Mouse (Mus musculus): ENCODE results near the gene Col4a1. TPM values are rescaled to one million over a fixed set of nuclear protein-coding genes. Genes with fewer than 3 reads are reported as not detected.

Col4a1 gene
- 100 TPM for polyA plus RNA-seq (2014; fragmentation: Illumina TruSeq; extraction: RNeasy Lipid Tissue Mini Kit (QIAGEN cat#74804); ENCODE audit: insufficient read depth, low read depth, low replicate concordance)

DNA sequence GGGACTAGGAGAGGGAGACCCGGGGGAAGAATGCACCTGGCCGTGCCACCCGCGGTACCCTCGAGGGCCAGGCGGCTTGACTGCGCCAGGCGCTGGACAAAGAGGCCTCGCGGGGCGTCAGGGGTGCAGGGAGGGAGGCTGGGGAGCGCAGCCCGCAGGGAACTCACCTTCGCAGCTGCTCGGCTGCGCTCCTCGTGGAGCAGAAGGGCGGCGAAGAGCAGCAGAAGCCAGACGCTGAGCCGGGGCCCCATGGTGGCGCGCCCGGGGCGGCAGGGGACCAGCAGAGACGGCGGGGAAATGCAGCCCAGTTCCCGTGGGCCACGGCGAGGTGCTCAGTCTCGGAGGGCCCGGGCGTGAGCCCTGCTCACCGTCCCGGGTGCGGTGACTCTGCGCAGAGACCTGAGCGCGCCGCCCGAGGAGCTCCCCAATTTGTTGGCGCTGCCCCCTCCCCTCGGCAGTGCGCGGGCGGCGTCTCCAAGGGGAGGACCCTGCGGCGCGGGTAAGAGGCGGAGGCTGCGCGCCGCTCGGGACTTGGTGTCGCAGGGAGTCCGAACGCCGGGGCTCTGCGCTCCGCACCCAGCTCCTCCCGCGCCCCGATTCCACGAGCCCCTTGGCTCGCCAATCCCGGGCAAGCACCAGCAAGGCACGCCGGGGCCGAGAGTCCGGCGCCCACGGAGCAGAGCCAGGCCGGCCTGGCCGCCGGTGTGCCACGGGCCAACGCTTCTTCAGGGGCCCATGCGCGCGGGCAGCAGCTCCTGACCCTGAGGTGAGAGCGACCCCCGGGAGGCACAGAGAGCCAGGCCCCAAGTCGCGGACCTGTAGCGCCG, at the start of gene Col4a1, which contains the start of gene Col4a2:
Col4a1 (minus strand) TSS at position 478 of the 827 bp plus-strand sequence.
Col4a2 (plus strand) TSS at position 457 of the 827 bp plus-strand sequence.

Other genes starting within 250 kb of the Col4a1 start
- gene Col4a2, start within 50 bp of the Col4a1 start, polyA plus RNA-seq (2014; fragmentation: Illumina TruSeq; extraction: RNeasy Lipid Tissue Mini Kit (QIAGEN cat#74804); ENCODE audit: insufficient read depth, low read depth, low replicate concordance) = 67.9 TPM
- 11.5 TPM for gene Rab20, start 165.9 kb upstream of the Col4a1 start, polyA plus RNA-seq (2014; fragmentation: Illumina TruSeq; extraction: RNeasy Lipid Tissue Mini Kit (QIAGEN cat#74804); ENCODE audit: insufficient read depth, low read depth, low replicate concordance)
- gene Naxd, start 184.7 kb upstream of the Col4a1 start, polyA plus RNA-seq (2014; fragmentation: Illumina TruSeq; extraction: RNeasy Lipid Tissue Mini Kit (QIAGEN cat#74804); ENCODE audit: insufficient read depth, low read depth, low replicate concordance) = 114 TPM
- 19.1 TPM for gene Cars2, start 238.0 kb upstream of the Col4a1 start, polyA plus RNA-seq (2014; fragmentation: Illumina TruSeq; extraction: RNeasy Lipid Tissue Mini Kit (QIAGEN cat#74804); ENCODE audit: insufficient read depth, low read depth, low replicate concordance)
- 32.1 TPM for gene Ing1, start 242.7 kb upstream of the Col4a1 start, polyA plus RNA-seq (2014; fragmentation: Illumina TruSeq; extraction: RNeasy Lipid Tissue Mini Kit (QIAGEN cat#74804); ENCODE audit: insufficient read depth, low read depth, low replicate concordance)